ENCODE assay signal across 9 mouse cellular contexts in genomic region chr7:131966916-131967494, GRCm38 (mm10). TPM values are rescaled to one million over a fixed set of nuclear protein-coding genes. Genes with fewer than 3 reads are reported as not detected.
DNase-seq lines count a peak whose midpoint lies in the region; ATAC-seq and TF ChIP-seq lines count a peak whose summit lies in the region.
"Had no signal": no experiment of that assay in that cellular context is flagged by ENCODE, and none has a peak within 500 bp of the region (broad histone marks: within the 10 kb centered on the region; RNA-seq: fewer than 3 reads in every experiment).

No protein-coding gene starts in this region.

- H3K4me1 ChIP-seq in lung, embryonic 14.5 days (ENCODE audit: insufficient read depth) = no peaks in the 10 kb centered on the region
- no peaks in the 10 kb centered on the region for H3K4me1 ChIP-seq in lung, postnatal 0 days (ENCODE audit: insufficient read depth, low read depth, low read length)
- peaks cover 2% of the 10 kb centered on the region; the same call in 1 of the 2 replicates for H3K4me1 ChIP-seq in forebrain, embryonic 14.5 days (ENCODE audit: control insufficient read depth, insufficient read depth, low read length)
- peaks cover 12% of the 10 kb centered on the region for H3K4me1 ChIP-seq in limb, embryonic 12.5 days (replicated peaks)

- no peaks in the 10 kb centered on the region for H3K9me3 ChIP-seq in lung, embryonic 14.5 days (ENCODE audit: low read depth, low read length)
- H3K9me3 ChIP-seq in lung, postnatal 0 days (ENCODE audit: low read length) = no peaks in the 10 kb centered on the region
- no peaks in the 10 kb centered on the region for H3K9me3 ChIP-seq in forebrain, embryonic 14.5 days (replicated peaks; ENCODE audit: control insufficient read depth, low read length)
- no peaks in the 10 kb centered on the region for H3K9me3 ChIP-seq in limb, embryonic 12.5 days

- peak; percentile 24 for DNase-seq in lung, embryonic 14.5 days
- no peak for DNase-seq in lung, postnatal 0 days (ENCODE audit: low spot score)
- DNase-seq in forebrain, embryonic 14.5 days (ENCODE audit: low spot score) = peak; percentile 21
- DNase-seq in right cerebral cortex, postnatal 14 days = peak; percentile 48
- DNase-seq in adrenal gland, adult 2 months = no peak
- DNase-seq in thymus, postnatal 25 days = no peak
- DNase-seq in urinary bladder, postnatal 36 days (ENCODE audit: low spot score in 2 of 2) = no peak

- no peak overlapping the region for H3K4me3 ChIP-seq in lung, embryonic 14.5 days (ENCODE audit: low read depth, low read length)
- H3K4me3 ChIP-seq in lung, postnatal 0 days (ENCODE audit: low read depth, low read length) = no peak overlapping the region
- peak overlapping the region; percentile 46 for H3K4me3 ChIP-seq in forebrain, embryonic 14.5 days (ENCODE audit: low read depth, low read length)
- H3K4me3 ChIP-seq in limb, embryonic 12.5 days (replicated peaks) = peak overlapping the region; percentile 33

- 4% methylated on average over 53 of the region's 57 CpGs for WGBS in lung, embryonic 14.5 days
- 9% methylated on average over 50 of the region's 57 CpGs for WGBS in lung, postnatal 0 days
- WGBS in forebrain, embryonic 14.5 days = 6% methylated on average over 55 of the region's 57 CpGs
- WGBS in limb, embryonic 12.5 days = 5% methylated on average over 57 of the region's 57 CpGs

- no peak for TF ChIP-seq CTCF in lung, embryonic 14.5 days (IDR thresholded peaks at IDR 0.05; ENCODE audit: low read depth)
- TF ChIP-seq CTCF in lung, postnatal 0 days (IDR thresholded peaks at IDR 0.05) = no peak

- no peak overlapping the region for H3K9ac ChIP-seq in lung, embryonic 14.5 days
- no peak overlapping the region for H3K9ac ChIP-seq in lung, postnatal 0 days (replicated peaks; ENCODE audit: low read depth)
- peak overlapping the region; percentile 68 for H3K9ac ChIP-seq in forebrain, embryonic 14.5 days (ENCODE audit: low read length)
- H3K9ac ChIP-seq in limb, embryonic 12.5 days (replicated peaks) = no peak overlapping the region

- H3K27ac ChIP-seq in lung, embryonic 14.5 days (ENCODE audit: low read depth) = no peak overlapping the region
- no peak overlapping the region for H3K27ac ChIP-seq in lung, postnatal 0 days (ENCODE audit: low read length)
- H3K27ac ChIP-seq in forebrain, embryonic 14.5 days (ENCODE audit: low read depth, low read length) = peak overlapping the region; percentile 68; the same call in 1 of the 2 replicates
- H3K27ac ChIP-seq in limb, embryonic 12.5 days = no peak overlapping the region

- no peak for ATAC-seq in lung, embryonic 14.5 days (ENCODE audit: insufficient read depth)
- no peak for ATAC-seq in lung, postnatal 0 days
- peak; percentile 63 for ATAC-seq in forebrain, embryonic 14.5 days
- ATAC-seq in limb, embryonic 12.5 days (ENCODE audit: insufficient number of reproducible peaks, insufficient read depth, low FRiP score, low TSS enrichment, low read depth) = no peak

- H3K36me3 ChIP-seq in lung, embryonic 14.5 days (ENCODE audit: insufficient read depth) = no peaks in the 10 kb centered on the region
- no peaks in the 10 kb centered on the region for H3K36me3 ChIP-seq in lung, postnatal 0 days (ENCODE audit: insufficient read depth, low read length)
- H3K36me3 ChIP-seq in forebrain, embryonic 14.5 days (ENCODE audit: control insufficient read depth, insufficient read depth, low read length) = no peaks in the 10 kb centered on the region
- H3K36me3 ChIP-seq in limb, embryonic 12.5 days = no peaks in the 10 kb centered on the region

- peaks cover 37% of the 10 kb centered on the region for H3K27me3 ChIP-seq in lung, embryonic 14.5 days (ENCODE audit: insufficient read depth, low read length)
- H3K27me3 ChIP-seq in lung, postnatal 0 days (replicated peaks; ENCODE audit: insufficient read depth, low read length) = peaks cover 13% of the 10 kb centered on the region; the same call in 1 of the 2 replicates
- peaks cover 31% of the 10 kb centered on the region for H3K27me3 ChIP-seq in forebrain, embryonic 14.5 days (replicated peaks; ENCODE audit: control insufficient read depth, insufficient read depth, low read length)
- peaks cover 75% of the 10 kb centered on the region for H3K27me3 ChIP-seq in limb, embryonic 12.5 days

- TF ChIP-seq EP300 in lung, postnatal 0 days (IDR thresholded peaks at IDR 0.05) = no peak

- H3K4me2 ChIP-seq in lung, embryonic 14.5 days = no peak overlapping the region
- H3K4me2 ChIP-seq in lung, postnatal 0 days (replicated peaks; ENCODE audit: low read depth, low read length) = no peak overlapping the region
- peak overlapping the region; percentile 59 for H3K4me2 ChIP-seq in forebrain, embryonic 14.5 days (ENCODE audit: low read length)
- peak overlapping the region; percentile 56 for H3K4me2 ChIP-seq in limb, embryonic 12.5 days

RNA-seq across cellular contexts. Expression of gene Gpr26, which starts 0.7 kb away (rescaled TPM):
- not detected in 2 replicates for polyA plus RNA-seq in lung, embryonic 14.5 days (2014; fragmentation: Nextera tagmentation; extraction: Ambion mirVana)
- polyA plus RNA-seq in lung, postnatal 0 days (2015; fragmentation: Nextera tagmentation; extraction: Ambion mirVana) = not detected in 2 replicates
- 1.7 and 2.7 TPM in 2 replicates for polyA plus RNA-seq in forebrain, embryonic 14.5 days (2014; fragmentation: Nextera tagmentation; extraction: Ambion mirVana)
- polyA plus RNA-seq in limb, embryonic 12.5 days (2016; fragmentation: Nextera tagmentation; extraction: Ambion mirVana) = not detected in 2 replicates
- total RNA-seq in adrenal gland, adult 2 months (2021) = not detected
- not detected in 2 replicates for polyA plus RNA-seq in adrenal gland, adult 2 months (2012; rRNA removed)
- polyA plus RNA-seq: small intestine, adult 2 months had no signal

Comparison
In these comparisons a context has a peak if more than half of its experiments do, and no peak if none do; other contexts are left out.
1. DNase-seq: peak in lung, embryonic 14.5 days (single experiment), forebrain, embryonic 14.5 days (single experiment) and right cerebral cortex, postnatal 14 days (single experiment); none in lung, postnatal 0 days (single experiment), adrenal gland, adult 2 months (single experiment), thymus, postnatal 25 days (single experiment) and urinary bladder, postnatal 36 days (0 of 2).
2. H3K4me2 ChIP-seq: peak in forebrain, embryonic 14.5 days (single experiment) and limb, embryonic 12.5 days (single experiment); none in lung, embryonic 14.5 days (single experiment) and lung, postnatal 0 days (single experiment).
3. H3K4me3 ChIP-seq: peak in forebrain, embryonic 14.5 days (single experiment) and limb, embryonic 12.5 days (single experiment); none in lung, embryonic 14.5 days (single experiment) and lung, postnatal 0 days (single experiment).